Mouse (Mus musculus) MEL (cell line): ENCODE data around the gene Etfbkmt. TPM values are rescaled to one million over a fixed set of nuclear protein-coding genes. Genes with fewer than 3 reads are reported as not detected.
A peak's percentile ranks its signal among the peaks of the same experiment; 100 is the strongest.

Source experiments
- DNase-seq: peaks from one replicate; pipeline ENCODE4 v3.0.0; 2011; ENCODE audit warnings: low read depth, low spot score
- H3K27ac ChIP-seq: 2 replicates; pipeline ENCODE4 v1.5.1; 2012; ENCODE audit warnings: low read depth, mild to moderate bottlenecking, control low read depth, low read length, moderate library complexity; ENCODE audit not compliant: control insufficient read depth
- H3K27me3 ChIP-seq, 2 experiments: fragments of 150-350 bp in 1 of 2; sonication (generic) in 1 of 2; 2 replicates each; pipeline ENCODE4 v1.6.1; 2012; ENCODE audit warnings: low read length in 2 of 2, mild to moderate bottlenecking in 2 of 2, improper control_type of control experiment in 1 of 2, moderate library complexity in 1 of 2; ENCODE audit not compliant: insufficient read depth in 2 of 2, control insufficient read depth in 1 of 2
- H3K36me3 ChIP-seq, 2 experiments: 2 replicates each; pipeline ENCODE4 v1.6.1; 2012 to 2014; ENCODE audit warnings: low read length in 2 of 2, improper control_type of control experiment in 1 of 2, inconsistent platforms in 1 of 2, mild to moderate bottlenecking in 1 of 2; ENCODE audit not compliant: insufficient read depth in 2 of 2, control insufficient read depth in 1 of 2
- H3K4me1 ChIP-seq, 2 experiments: fragments of 150-350 bp in 1 of 2; sonication (generic) in 1 of 2; 2 replicates each; pipeline ENCODE4 v1.6.1; 2012; ENCODE audit warnings: low read length in 2 of 2, improper control_type of control experiment in 1 of 2, mild to moderate bottlenecking in 1 of 2; ENCODE audit not compliant: insufficient read depth in 2 of 2, control insufficient read depth in 1 of 2
- H3K4me3 ChIP-seq, 2 experiments: fragments of 150-350 bp in 1 of 2; sonication (generic) in 1 of 2; 2 replicates each; pipeline ENCODE4 v1.5.1; 2012; ENCODE audit warnings: low read depth in 2 of 2, low read length in 2 of 2, mild to moderate bottlenecking in 2 of 2, moderate library complexity in 2 of 2, control low read depth in 1 of 2, improper control_type of control experiment in 1 of 2; ENCODE audit not compliant: control insufficient read depth in 1 of 2, insufficient read depth in 1 of 2
- H3K79me2 ChIP-seq: 2 replicates; pipeline ENCODE4 v1.6.1; 2012; ENCODE audit warnings: mild to moderate bottlenecking, low read length, moderate library complexity; ENCODE audit not compliant: control insufficient read depth, poor library complexity, insufficient read depth
- H3K9ac ChIP-seq: 2 replicates; pipeline ENCODE4 v1.6.1; 2012; ENCODE audit warnings: low read depth, mild to moderate bottlenecking, control low read depth, low read length, moderate library complexity; ENCODE audit not compliant: control insufficient read depth, poor library complexity, severe bottlenecking
- H3K9me3 ChIP-seq: fragments of 150-350 bp; sonication (generic); replicated peaks from 2 replicates; pipeline ENCODE4 v1.6.1; 2012; ENCODE audit warnings: mild to moderate bottlenecking, low read length, improper control_type of control experiment, moderate library complexity; ENCODE audit not compliant: insufficient read depth
- BHLHE40 ChIP-seq: IDR thresholded peaks from 2 replicates; pipeline ENCODE4 v1.6.1; 2012; ENCODE audit warnings: low read depth, mild to moderate bottlenecking, inconsistent platforms, low read length, improper control_type of control experiment, borderline replicate concordance
- CHD2 ChIP-seq: IDR thresholded peaks from 2 replicates; pipeline ENCODE4 v1.6.1; 2011; ENCODE audit warnings: low read length, improper control_type of control experiment
- CTCF ChIP-seq, 3 experiments: IDR thresholded peaks in 2 of 3; conservative IDR thresholded peaks in 1 of 3; 2 replicates each; pipeline ENCODE4 v1.5.1; 2011 to 2012; ENCODE audit warnings: low read length in 3 of 3, low read depth in 2 of 3, mild to moderate bottlenecking in 2 of 3, improper control_type of control experiment in 1 of 3, inconsistent platforms in 1 of 3, mixed read lengths in 1 of 3, moderate library complexity in 1 of 3; ENCODE audit not compliant: control insufficient read depth in 1 of 3, insufficient read depth in 1 of 3, poor library complexity in 1 of 3, severe bottlenecking in 1 of 3
- E2F4 ChIP-seq: IDR thresholded peaks from 2 replicates; pipeline ENCODE4 v1.6.1; 2011; ENCODE audit warnings: low read depth, low read length, improper control_type of control experiment, borderline replicate concordance
- ETS1 ChIP-seq: IDR thresholded peaks from 2 replicates; pipeline ENCODE4 v1.6.1; 2012; ENCODE audit warnings: low read depth, mild to moderate bottlenecking, inconsistent platforms, low read length, improper control_type of control experiment, moderate library complexity
- GABPA ChIP-seq: IDR thresholded peaks from 2 replicates; pipeline ENCODE4 v1.6.1; 2012; ENCODE audit warnings: low read depth, mild to moderate bottlenecking, inconsistent platforms, low read length, improper control_type of control experiment, moderate library complexity
- GATA1 ChIP-seq: IDR thresholded peaks from 2 replicates; pipeline ENCODE4 v1.6.1; 2011; ENCODE audit warnings: low read depth, low read length, improper control_type of control experiment
- JUND ChIP-seq: IDR thresholded peaks from 2 replicates; pipeline ENCODE4 v1.6.1; 2011; ENCODE audit warnings: low read depth, mild to moderate bottlenecking, improper control_type of control experiment, low read length
- KAT2A ChIP-seq: conservative IDR thresholded peaks from 2 replicates; pipeline ENCODE4 v1.6.1; 2012; ENCODE audit warnings: low read depth, low read length, improper control_type of control experiment, inconsistent platforms
- MAFK ChIP-seq: IDR thresholded peaks from 2 replicates; pipeline ENCODE4 v1.6.1; 2011; ENCODE audit warnings: low read depth, mild to moderate bottlenecking, low read length, improper control_type of control experiment, borderline replicate concordance
- MEF2A ChIP-seq: IDR thresholded peaks from 2 replicates; pipeline ENCODE4 v1.6.1; 2014; ENCODE audit warnings: low read depth, mild to moderate bottlenecking, inconsistent platforms, low read length, improper control_type of control experiment; ENCODE audit not compliant: poor library complexity, insufficient replicate concordance, severe bottlenecking; ENCODE audit errors: extremely low read depth
- MYB ChIP-seq: IDR thresholded peaks from 2 replicates; pipeline ENCODE4 v1.6.1; 2011; ENCODE audit warnings: mild to moderate bottlenecking, low read depth, low read length, improper control_type of control experiment
- MYC ChIP-seq: IDR thresholded peaks from 2 replicates; pipeline ENCODE4 v1.6.1; 2011; ENCODE audit warnings: low read depth, mild to moderate bottlenecking, low read length, improper control_type of control experiment, moderate library complexity
- NRF1 ChIP-seq: IDR thresholded peaks from 2 replicates; pipeline ENCODE4 v1.6.1; 2014; ENCODE audit warnings: low read depth, mild to moderate bottlenecking, inconsistent platforms, low read length, improper control_type of control experiment, moderate library complexity; ENCODE audit not compliant: poor library complexity, insufficient read depth, severe bottlenecking
- POLR2A ChIP-seq, 2 experiments: IDR thresholded peaks; 2 replicates each; pipeline ENCODE4 v1.6.1; 2011 to 2012; ENCODE audit warnings: low read length in 2 of 2, mild to moderate bottlenecking in 2 of 2, control low read depth in 1 of 2, improper control_type of control experiment in 1 of 2, low read depth in 1 of 2, moderate library complexity in 1 of 2; ENCODE audit not compliant: control insufficient read depth in 1 of 2, insufficient read depth in 1 of 2, poor library complexity in 1 of 2
- POLR2AphosphoS2 ChIP-seq: IDR thresholded peaks from 2 replicates; pipeline ENCODE4 v1.6.1; 2011; ENCODE audit warnings: low read length, improper control_type of control experiment
- POLR2AphosphoS5 ChIP-seq: IDR thresholded peaks from 2 replicates; pipeline ENCODE4 v1.6.1; 2012; ENCODE audit warnings: low read depth, borderline replicate concordance, mild to moderate bottlenecking, inconsistent platforms, low read length, moderate library complexity, mixed read lengths
- RAD21 ChIP-seq: IDR thresholded peaks from 2 replicates; pipeline ENCODE4 v1.6.1; 2011; ENCODE audit warnings: mild to moderate bottlenecking, low read depth, low read length, improper control_type of control experiment
- RCOR1 ChIP-seq: IDR thresholded peaks from 2 replicates; pipeline ENCODE4 v1.6.1; 2012; ENCODE audit warnings: low read depth, mild to moderate bottlenecking, inconsistent platforms, low read length, improper control_type of control experiment
- SIN3A ChIP-seq: IDR thresholded peaks from 2 replicates; pipeline ENCODE4 v1.6.1; 2012; ENCODE audit warnings: low read length, improper control_type of control experiment, inconsistent platforms
- SMC3 ChIP-seq: IDR thresholded peaks from 2 replicates; pipeline ENCODE4 v1.6.1; 2011; ENCODE audit warnings: low read depth, low read length, improper control_type of control experiment
- TBP ChIP-seq: IDR thresholded peaks from 2 replicates; pipeline ENCODE4 v1.8.0; 2011; ENCODE audit warnings: low read depth, low read length, improper control_type of control experiment
- TCF12 ChIP-seq: IDR thresholded peaks from 2 replicates; pipeline ENCODE4 v1.6.1; 2014; ENCODE audit warnings: low read depth, mild to moderate bottlenecking, inconsistent platforms, low read length, improper control_type of control experiment, moderate library complexity
- ZC3H11A ChIP-seq: IDR thresholded peaks from 2 replicates; pipeline ENCODE4 v1.6.1; 2012; ENCODE audit warnings: low read depth, mild to moderate bottlenecking, inconsistent platforms, low read length, improper control_type of control experiment
- ZKSCAN1 ChIP-seq: IDR thresholded peaks from 2 replicates; pipeline ENCODE4 v1.6.1; 2012; ENCODE audit warnings: low read depth, mild to moderate bottlenecking, inconsistent platforms, low read length, improper control_type of control experiment, moderate library complexity
- ZMIZ1 ChIP-seq: IDR thresholded peaks from 2 replicates; pipeline ENCODE4 v1.6.1; 2012; ENCODE audit warnings: low read depth, mild to moderate bottlenecking, inconsistent platforms, low read length, improper control_type of control experiment, moderate library complexity
- polyA plus RNA-seq, 2 experiments: library from polyadenylated mRNA; stranded (reverse) in 1 of 2; unstranded in 1 of 2; fragments of >175 nt in 1 of 2; fragments of >200 nt in 1 of 2; gene quantifications; 2 replicates each; pipeline versions ENCODE4 v1.2.1 to v1.2.4; 2012; ENCODE audit warnings: low replicate concordance in 2 of 2, low read depth in 1 of 2; ENCODE audit not compliant: insufficient read length in 2 of 2, insufficient read depth in 1 of 2, missing spikeins in 1 of 2
- total RNA-seq: library from RNA; depleted of rRNA; stranded (reverse); fragments of 300-350 nt; gene quantifications from 2 replicates; pipeline ENCODE4 v1.2.3, GENCODE M21; 2012

Etfbkmt gene
- total and polyA plus RNA-seq, 3 experiments, result 3.4 to 5.7 TPM; not detected in 1

- peak; percentile 87 for TF ChIP-seq MYC
- peak; percentile 65; the same call in 1 of the 2 replicates for TF ChIP-seq TCF12
- no peak for TF ChIP-seq JUND
- 0 out of 6 replicates have a peak, but pooled peaks of 1 of the 3 experiments have one; percentile 7 for TF ChIP-seq CTCF (IDR thresholded peaks at IDR 0.05 in 2 of 3, conservative IDR thresholded peaks at IDR 0.05 in 1 of 3; ENCODE audit: control insufficient read depth in 1 of 3, insufficient read depth in 1 of 3, low read depth in 2 of 3, low read length in 3 of 3, poor library complexity in 1 of 3, severe bottlenecking in 1 of 3)
Observed at GRCm38 (mm10) chr6:149141393-149142173, 1.9 kb downstream of the Etfbkmt start (continued).

- no peak for TF ChIP-seq RAD21
- no peak for TF ChIP-seq E2F4
- TF ChIP-seq CHD2, result no peak
- TF ChIP-seq POLR2AphosphoS2, result no peak
- no peak for TF ChIP-seq RCOR1
- no peak for TF ChIP-seq MAFK
- TF ChIP-seq MEF2A, result no peak
- no peak for TF ChIP-seq NRF1
- TF ChIP-seq POLR2A (IDR thresholded peaks at IDR 0.05; ENCODE audit: control insufficient read depth in 1 of 2, insufficient read depth in 1 of 2, low read depth in 1 of 2, low read length in 2 of 2, poor library complexity in 1 of 2), result no peak
- no peak for TF ChIP-seq BHLHE40
- no peak for TF ChIP-seq TCF12
- no peak for TF ChIP-seq KAT2A
- Histone ChIP-seq H3K36me3 (peaks cover 0 to 8% of the 10 kb centered on the region in 2 experiments; a peak in 1 of 4 replicates), H3K27ac (no peak overlapping the region), H3K79me2 (0 out of 2 replicates have a peak, but pooled peaks cover 1% of the 10 kb centered on the region), H3K9me3 (no peaks in the 10 kb centered on the region), H3K4me1 (peaks cover 0 to 3% of the 10 kb centered on the region in 2 experiments; a peak in 1 of 4 replicates), H3K27me3 (no peaks in the 10 kb centered on the region), H3K9ac (no peak overlapping the region), H3K4me3 (no peak overlapping the region)
- no peak for DNase-seq
Observed at GRCm38 (mm10) chr6:149145143-149145542, 5.5 kb downstream of the Etfbkmt start.

GRCm38 (mm10) chr6:149148436-149149229, 9.0 kb downstream of the Etfbkmt start:
- DNase-seq, result no peak
- Histone ChIP-seq H3K27ac (no peak overlapping the region), H3K27me3 (no peaks in the 10 kb centered on the region), H3K9ac (no peak overlapping the region), H3K4me1 (peaks cover 2 to 3% of the 10 kb centered on the region in 2 experiments), H3K79me2 (no peaks in the 10 kb centered on the region), H3K36me3 (peaks cover 0 to 8% of the 10 kb centered on the region in 2 experiments; a peak in 2 of 4 replicates), H3K4me3 (no peak overlapping the region), H3K9me3 (no peaks in the 10 kb centered on the region)
- TF ChIP-seq ZKSCAN1 (no peak), E2F4 (no peak), ETS1 (no peak), POLR2AphosphoS5 (no peak), ZC3H11A (no peak), BHLHE40 (no peak), MYB (no peak), MAFK (no peak), ZMIZ1 (no peak), SMC3 (no peak), MYC (no peak), CHD2 (no peak), TBP (no peak), SIN3A (no peak), GABPA (no peak), GATA1 (no peak)
